Mouse (Mus musculus) adrenal gland (tissue): ENCODE measurements around the gene Nfkb1.

Experiments
- intact Hi-C: fragments of 180-260 bp; cut with DNase I; formaldehyde crosslinking; loops from one replicate; pipeline ENCODE4 v1.15.1; 2025

Gene Nfkb1

GRCm38 (mm10) chr3:135562036-135562435 is 129.3 kb downstream of the Nfkb1 start:
- intact Hi-C loops = no loop called here

- intact Hi-C loops = loop anchor here (5.0 to 10.0 kb wide), 2 partner anchors 35 to 158 kb away; no protein-coding TSS in a partner anchor
Observed at GRCm38 (mm10) chr3:135556851-135557662, 134.3 kb downstream of the Nfkb1 start.

GRCm38 (mm10) chr3:135556052-135556587 is 135.2 kb downstream of the Nfkb1 start:
- intact Hi-C loops = loop anchor here (5.0 to 10.0 kb wide), 2 partner anchors 36 to 159 kb away; no protein-coding TSS in a partner anchor

GRCm38 (mm10) chr3:135555192-135555591 is 136.2 kb downstream of the Nfkb1 start:
- intact Hi-C loops = loop anchor here (5.0 to 10.0 kb wide), 2 partner anchors 37 to 160 kb away; no protein-coding TSS in a partner anchor

- intact Hi-C loops = loop anchor here (10.0 kb wide), 1 partner anchor 162 kb away; no protein-coding TSS in a partner anchor
Observed at GRCm38 (mm10) chr3:135552874-135553273, 138.5 kb downstream of the Nfkb1 start.

GRCm38 (mm10) chr3:135547298-135547697 is 144.0 kb downstream of the Nfkb1 start:
- intact Hi-C loops = no loop called here

GRCm38 (mm10) chr3:135546212-135546923 is 145.0 kb downstream of the Nfkb1 start:
- intact Hi-C loops = no loop called here
